Mouse (Mus musculus) stomach, embryonic 15.5 days (tissue): ENCODE results near the gene Lrrc31. TPM values are rescaled to one million over a fixed set of nuclear protein-coding genes. Genes with fewer than 3 reads are reported as not detected.

Experiments
- ATAC-seq: fragments of 200-750 bp; cut with Nextera tagmentation; 2 replicates; pipeline ENCODE4 v1.8.0; 2017; ENCODE audit warnings: low read depth, moderate number of reproducible peaks, moderate TSS enrichment; ENCODE audit not compliant: insufficient read depth, low FRiP score
- H3K27ac ChIP-seq: fragments of 300-500 bp; sonication (generic); 2 replicates; pipeline ENCODE4 v1.5.1; 2015; ENCODE audit warnings: mild to moderate bottlenecking, inconsistent platforms
- H3K27me3 ChIP-seq: fragments of 300-500 bp; sonication (generic); replicated peaks from 2 replicates; pipeline ENCODE4 v1.6.1; 2015; ENCODE audit warnings: inconsistent platforms
- H3K36me3 ChIP-seq: fragments of 300-500 bp; sonication (generic); 2 replicates; pipeline ENCODE4 v1.6.1; 2015; ENCODE audit warnings: inconsistent platforms
- H3K4me1 ChIP-seq: fragments of 300-500 bp; sonication (generic); 2 replicates; pipeline ENCODE4 v1.6.1; 2015; ENCODE audit warnings: inconsistent platforms
- H3K4me2 ChIP-seq: fragments of 300-500 bp; sonication (generic); 2 replicates; pipeline ENCODE4 v1.6.1; 2015; ENCODE audit warnings: mild to moderate bottlenecking, inconsistent platforms
- H3K4me3 ChIP-seq: fragments of 300-500 bp; sonication (generic); replicated peaks from 2 replicates; pipeline ENCODE4 v1.5.1; 2015; ENCODE audit warnings: inconsistent platforms
- H3K9ac ChIP-seq: fragments of 300-500 bp; sonication (generic); 2 replicates; pipeline ENCODE4 v1.6.1; 2015; ENCODE audit warnings: inconsistent platforms
- H3K9me3 ChIP-seq: fragments of 300-500 bp; sonication (generic); 2 replicates; pipeline ENCODE4 v1.6.1; 2016; ENCODE audit warnings: inconsistent platforms
- WGBS: fragments of 180-500 bp; shearing (Covaris S2); methylation state at CpG from one replicate; pipeline ENCODE4 v1.1.7; 2015; 5-methylcytosine and 5-hydroxymethylcytosine counted together
- polyA plus RNA-seq: library from polyadenylated mRNA; unstranded; fragments of >200 nt; fragmentation: Nextera tagmentation; extraction: Ambion mirVana; gene quantifications from 2 replicates; pipeline ENCODE4 v1.2.1, GENCODE M21; 2015

Lrrc31 gene
- polyA plus RNA-seq, 1 experiment from 2014 or later = 3.6 TPM

- H3K27ac ChIP-seq = no peak overlapping the region
- no peaks in the 10 kb centered on the region for H3K9me3 ChIP-seq
- no peaks in the 10 kb centered on the region for H3K36me3 ChIP-seq
- 76% methylated on average over 9 of the region's 9 CpGs for WGBS
- H3K4me3 ChIP-seq = no peak overlapping the region
- no peak for ATAC-seq
- H3K4me2 ChIP-seq = no peak overlapping the region
- H3K27me3 ChIP-seq = no peaks in the 10 kb centered on the region
- H3K9ac ChIP-seq = no peak overlapping the region
- H3K4me1 ChIP-seq = no peaks in the 10 kb centered on the region
Observed at GRCm38 (mm10) chr3:30658486-30658885, 41.2 kb downstream of the Lrrc31 start.

GRCm38 (mm10) chr3:30655937-30656336 is 43.7 kb downstream of the Lrrc31 start:
- no peak for ATAC-seq
- H3K36me3 ChIP-seq = no peaks in the 10 kb centered on the region
- H3K27me3 ChIP-seq = no peaks in the 10 kb centered on the region
- H3K4me3 ChIP-seq = no peak overlapping the region
- H3K27ac ChIP-seq = no peak overlapping the region
- no peak overlapping the region for H3K9ac ChIP-seq
- 68% methylated on average over 5 of the region's 5 CpGs for WGBS
- H3K9me3 ChIP-seq = no peaks in the 10 kb centered on the region
- H3K4me1 ChIP-seq = no peaks in the 10 kb centered on the region
- no peak overlapping the region for H3K4me2 ChIP-seq

- Histone ChIP-seq H3K9me3 (no peaks in the 10 kb centered on the region), H3K36me3 (no peaks in the 10 kb centered on the region), H3K27me3 (0 out of 2 replicates have a peak, but pooled peaks cover 3% of the 10 kb centered on the region), H3K9ac (no peak overlapping the region), H3K4me2 (peak overlapping the region; percentile 81), H3K4me3 (peak overlapping the region; percentile 37), H3K27ac (no peak overlapping the region), H3K4me1 (peaks cover 7% of the 10 kb centered on the region)
- WGBS = under 1% methylated on average over 41 of the region's 41 CpGs
- peak; percentile 75; the same call in 1 of the 2 replicates for ATAC-seq
Observed at GRCm38 (mm10) chr3:30650062-30650841, 49.4 kb downstream of the Lrrc31 start.

GRCm38 (mm10) chr3:30648466-30648865 is 51.2 kb downstream of the Lrrc31 start:
- 93% methylated on average over 2 of the region's 2 CpGs for WGBS
- no peaks in the 10 kb centered on the region for H3K9me3 ChIP-seq
- no peak for ATAC-seq
- H3K4me2 ChIP-seq = no peak overlapping the region
- H3K27me3 ChIP-seq = 0 out of 2 replicates have a peak, but pooled peaks cover 3% of the 10 kb centered on the region
- H3K27ac ChIP-seq = no peak overlapping the region
- no peaks in the 10 kb centered on the region for H3K36me3 ChIP-seq
- peaks cover 7% of the 10 kb centered on the region for H3K4me1 ChIP-seq
- H3K9ac ChIP-seq = no peak overlapping the region
- H3K4me3 ChIP-seq = no peak overlapping the region

- Histone ChIP-seq H3K27me3 (0 out of 2 replicates have a peak, but pooled peaks cover 3% of the 10 kb centered on the region), H3K4me2 (peak within 1 kb of the TSS; percentile 75), H3K36me3 (no peaks in the 10 kb centered on the region), H3K9me3 (no peaks in the 10 kb centered on the region), H3K27ac (no peak within 1 kb of the TSS), H3K4me1 (peaks cover 7% of the 10 kb centered on the region), H3K4me3 (peak within 1 kb of the TSS; percentile 35), H3K9ac (peak within 1 kb of the TSS; percentile 41; the same call in 1 of the 2 replicates)
- 2% methylated on average over 25 of the region's 25 CpGs for WGBS
- peak; percentile 88 for ATAC-seq
Observed at GRCm38 (mm10) chr3:30647440-30648090, 52.1 kb downstream of the Lrrc31 start, which contains the start of gene Lrrc34. TSS of gene Lrrc34 (minus strand) at chr3:30647869.

GRCm38 (mm10) chr3:30646761-30647160 is 52.9 kb downstream of the Lrrc31 start:
- Histone ChIP-seq H3K9me3 (no peaks in the 10 kb centered on the region), H3K4me3 (no peak overlapping the region), H3K4me2 (no peak overlapping the region), H3K4me1 (peaks cover 7% of the 10 kb centered on the region), H3K27me3 (0 out of 2 replicates have a peak, but pooled peaks cover 3% of the 10 kb centered on the region), H3K27ac (no peak overlapping the region), H3K36me3 (no peaks in the 10 kb centered on the region), H3K9ac (no peak overlapping the region)
- ATAC-seq = no peak
- 50% methylated on average over 8 of the region's 8 CpGs for WGBS

GRCm38 (mm10) chr3:30644207-30644606 is 55.4 kb downstream of the Lrrc31 start, which contains the start of gene Lrriq4:
TSS of gene Lrriq4 (plus strand) at chr3:30644507.
- H3K27me3 ChIP-seq = 0 out of 2 replicates have a peak, but pooled peaks cover under 1% of the 10 kb centered on the region
- H3K36me3 ChIP-seq = no peaks in the 10 kb centered on the region
- H3K9me3 ChIP-seq = no peaks in the 10 kb centered on the region
- H3K4me3 ChIP-seq = no peak within 1 kb of the TSS
- H3K4me1 ChIP-seq = peaks cover 4% of the 10 kb centered on the region
- no peak within 1 kb of the TSS for H3K9ac ChIP-seq
- WGBS = 72% methylated on average over 2 of the region's 2 CpGs
- H3K27ac ChIP-seq = no peak within 1 kb of the TSS
- no peak for ATAC-seq
- no peak within 1 kb of the TSS for H3K4me2 ChIP-seq

GRCm38 (mm10) chr3:30635629-30636028 is 64.0 kb downstream of the Lrrc31 start:
- Histone ChIP-seq H3K4me1 (no peaks in the 10 kb centered on the region), H3K36me3 (no peaks in the 10 kb centered on the region), H3K27me3 (no peaks in the 10 kb centered on the region), H3K9me3 (no peaks in the 10 kb centered on the region), H3K4me2 (no peak overlapping the region), H3K9ac (no peak overlapping the region), H3K4me3 (no peak overlapping the region), H3K27ac (no peak overlapping the region)
- ATAC-seq = no peak
- 74% methylated on average over 4 of the region's 4 CpGs for WGBS

GRCm38 (mm10) chr3:30633681-30634080 is 66.0 kb downstream of the Lrrc31 start:
- Histone ChIP-seq H3K36me3 (no peaks in the 10 kb centered on the region), H3K27ac (no peak overlapping the region), H3K4me3 (no peak overlapping the region), H3K4me2 (no peak overlapping the region), H3K4me1 (no peaks in the 10 kb centered on the region), H3K9ac (no peak overlapping the region), H3K9me3 (no peaks in the 10 kb centered on the region), H3K27me3 (no peaks in the 10 kb centered on the region)
- 58% methylated on average over 3 of the region's 3 CpGs for WGBS
- ATAC-seq = no peak

Other genes with a start within 250 kb of the Lrrc31 start
- gene Mecom, start 151.8 kb downstream of the Lrrc31 start, polyA plus RNA-seq = 46.4 and 53.0 TPM in 2 replicates
- gene Actrt3, start 99.9 kb downstream of the Lrrc31 start, polyA plus RNA-seq = 0.46 and 0.70 TPM in 2 replicates
- gene Mynn, start 97.8 kb downstream of the Lrrc31 start, polyA plus RNA-seq = 23.8 and 25.8 TPM in 2 replicates
- 0.06 TPM in 1 of 2 replicates, not detected in the other for gene Lrriq4, start 55.3 kb downstream of the Lrrc31 start, polyA plus RNA-seq
- gene Lrrc34, start 52.0 kb downstream of the Lrrc31 start, polyA plus RNA-seq = 0.58 and 0.75 TPM in 2 replicates
- gene Samd7, start 46.5 kb upstream of the Lrrc31 start, polyA plus RNA-seq = not detected in 2 replicates
- gene Sec62, start 93.0 kb upstream of the Lrrc31 start, polyA plus RNA-seq = 78.6 and 86.7 TPM in 2 replicates
- gene Gpr160, start 156.1 kb upstream of the Lrrc31 start, polyA plus RNA-seq = 7.3 TPM in 2 replicates